Mouse (Mus musculus): ENCODE measurements at regions not wholly inside any gene's neighbourhood (a gene's known extent, or its start where the extent isn't known, plus 50 kb on each side); places are given as distances from the start of the nearest gene placed in this dataset.

- Histone ChIP-seq H3K36me3 (ENCODE audit: control insufficient read depth, insufficient read depth) (no peaks in the 10 kb centered on the region), H3K4me3 (ENCODE audit: insufficient read depth, poor library complexity, severe bottlenecking) (no peak overlapping the region), H3K27me3 (ENCODE audit: control insufficient read depth, insufficient read depth, insufficient read length) (no peaks in the 10 kb centered on the region), H3K79me2 (ENCODE audit: control insufficient read depth, insufficient read depth) (no peaks in the 10 kb centered on the region), H3K79me3 (ENCODE audit: low read depth) (no peaks in the 10 kb centered on the region), H3ac (ENCODE audit: control insufficient read depth, insufficient read length, low read depth) (no peak overlapping the region)
- no peak for TF ChIP-seq MYOD1 (IDR thresholded peaks at IDR 0.05; ENCODE audit: control insufficient read depth, insufficient read length, low read depth)
- TF ChIP-seq USF1 (IDR thresholded peaks at IDR 0.05; ENCODE audit: low read depth): no peak
- TF ChIP-seq CEBPB (IDR thresholded peaks at IDR 0.05; ENCODE audit: low read depth): no peak
- no peak for TF ChIP-seq CTCF (IDR thresholded peaks at IDR 0.05; ENCODE audit: control insufficient read depth, insufficient read depth, insufficient read length)
- no peak for TF ChIP-seq FOSL1 (IDR thresholded peaks at IDR 0.05; ENCODE audit: insufficient read depth, low read length, poor library complexity, severe bottlenecking)
- no peak for TF ChIP-seq MYOG (IDR thresholded peaks at IDR 0.05; ENCODE audit: control insufficient read depth, extremely low read depth, insufficient read length)
- TF ChIP-seq MAX (IDR thresholded peaks at IDR 0.05): no peak
Observed at GRCm38 (mm10) chr8:8114604-8115003, 546.4 kb downstream of the Efnb2 start.

DNA sequence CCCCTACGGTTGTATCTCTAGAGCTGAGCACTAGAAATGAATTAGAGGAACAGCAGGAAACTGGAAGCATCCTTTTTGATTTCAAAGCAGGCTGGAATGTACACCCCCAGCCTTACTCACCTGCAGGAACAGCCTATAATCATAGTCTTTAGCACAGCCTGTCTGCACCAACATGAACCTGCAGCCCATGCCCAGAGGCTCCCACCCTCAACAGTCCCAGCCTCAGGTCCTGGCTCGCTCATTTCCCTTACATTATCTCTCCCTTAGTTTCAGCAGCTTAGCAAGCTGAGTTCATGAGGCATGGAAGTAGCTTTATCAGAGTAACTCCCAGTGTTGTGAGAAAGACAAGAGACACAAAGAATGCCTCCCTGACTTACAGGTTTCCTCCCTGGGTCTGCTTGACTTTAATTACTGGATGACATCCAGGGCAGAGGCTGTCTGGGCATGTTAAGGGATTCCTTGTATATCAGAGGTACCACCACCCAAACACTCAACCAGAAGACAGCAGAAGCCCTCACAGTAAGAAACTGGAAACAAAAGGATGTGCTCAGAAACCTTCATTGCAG lies 551.2 kb downstream of the Efnb2 start:
- TF ChIP-seq MYOD1 (IDR thresholded peaks at IDR 0.05; ENCODE audit: control insufficient read depth, insufficient read length, low read depth): no peak
- no peak for TF ChIP-seq MAX (IDR thresholded peaks at IDR 0.05)
- no peak for TF ChIP-seq FOSL1 (IDR thresholded peaks at IDR 0.05; ENCODE audit: insufficient read depth, low read length, poor library complexity, severe bottlenecking)
- TF ChIP-seq CTCF (IDR thresholded peaks at IDR 0.05; ENCODE audit: control insufficient read depth, insufficient read depth, insufficient read length): no peak
- no peak for TF ChIP-seq USF1 (IDR thresholded peaks at IDR 0.05; ENCODE audit: low read depth)
- no peak for TF ChIP-seq CEBPB (IDR thresholded peaks at IDR 0.05; ENCODE audit: low read depth)
- TF ChIP-seq MYOG (IDR thresholded peaks at IDR 0.05; ENCODE audit: control insufficient read depth, extremely low read depth, insufficient read length): no peak
- Histone ChIP-seq H3K36me3 (ENCODE audit: control insufficient read depth, insufficient read depth) (no peaks in the 10 kb centered on the region), H3K27me3 (ENCODE audit: control insufficient read depth, insufficient read depth, insufficient read length) (no peaks in the 10 kb centered on the region), H3K79me3 (ENCODE audit: low read depth) (no peaks in the 10 kb centered on the region), H3K4me3 (ENCODE audit: insufficient read depth, poor library complexity, severe bottlenecking) (no peak overlapping the region), H3ac (ENCODE audit: control insufficient read depth, insufficient read length, low read depth) (no peak overlapping the region), H3K79me2 (ENCODE audit: control insufficient read depth, insufficient read depth) (no peaks in the 10 kb centered on the region)

DNA sequence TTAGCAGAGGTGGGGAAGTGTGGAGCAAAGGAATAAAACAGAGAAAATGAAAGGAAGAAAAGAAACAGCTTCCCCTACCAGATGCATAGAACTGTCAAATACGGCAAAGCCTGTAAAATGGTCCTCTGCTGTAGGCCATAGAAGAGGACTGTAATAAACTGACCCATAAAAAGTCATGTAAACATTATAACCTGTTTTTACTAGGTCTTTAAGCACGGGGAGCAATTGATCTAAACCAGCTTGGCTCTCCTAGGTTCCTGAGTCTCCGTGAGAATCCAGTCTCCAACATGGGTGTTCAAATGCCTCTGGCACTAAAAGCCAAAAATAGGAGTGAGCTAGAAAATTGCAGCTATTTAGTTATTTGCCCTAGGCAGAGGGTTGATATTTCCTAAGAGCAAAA lies 557.5 kb downstream of the Efnb2 start:
- Histone ChIP-seq H3K27me3 (ENCODE audit: control insufficient read depth, insufficient read depth, insufficient read length) (no peaks in the 10 kb centered on the region), H3K4me3 (ENCODE audit: insufficient read depth, poor library complexity, severe bottlenecking) (no peak overlapping the region), H3K36me3 (ENCODE audit: control insufficient read depth, insufficient read depth) (no peaks in the 10 kb centered on the region), H3ac (ENCODE audit: control insufficient read depth, insufficient read length, low read depth) (no peak overlapping the region), H3K79me3 (ENCODE audit: low read depth) (no peaks in the 10 kb centered on the region), H3K79me2 (ENCODE audit: control insufficient read depth, insufficient read depth) (no peaks in the 10 kb centered on the region)
- no peak for TF ChIP-seq CEBPB (IDR thresholded peaks at IDR 0.05; ENCODE audit: low read depth)
- TF ChIP-seq MYOG (IDR thresholded peaks at IDR 0.05; ENCODE audit: control insufficient read depth, extremely low read depth, insufficient read length): no peak
- TF ChIP-seq USF1 (IDR thresholded peaks at IDR 0.05; ENCODE audit: low read depth): no peak
- no peak for TF ChIP-seq FOSL1 (IDR thresholded peaks at IDR 0.05; ENCODE audit: insufficient read depth, low read length, poor library complexity, severe bottlenecking)
- TF ChIP-seq MAX (IDR thresholded peaks at IDR 0.05): no peak
- no peak for TF ChIP-seq MYOD1 (IDR thresholded peaks at IDR 0.05; ENCODE audit: control insufficient read depth, insufficient read length, low read depth)

GRCm38 (mm10) chr8:8102010-8102727 lies 558.9 kb downstream of the Efnb2 start:
- TF ChIP-seq MAX (IDR thresholded peaks at IDR 0.05): no peak
- no peak for TF ChIP-seq MYOD1 (IDR thresholded peaks at IDR 0.05; ENCODE audit: control insufficient read depth, insufficient read length, low read depth)
- TF ChIP-seq USF1 (IDR thresholded peaks at IDR 0.05; ENCODE audit: low read depth): no peak
- TF ChIP-seq CTCF (IDR thresholded peaks at IDR 0.05; ENCODE audit: control insufficient read depth, insufficient read depth, insufficient read length): no peak
- TF ChIP-seq FOSL1 (IDR thresholded peaks at IDR 0.05; ENCODE audit: insufficient read depth, low read length, poor library complexity, severe bottlenecking): no peak
- TF ChIP-seq MYOG (IDR thresholded peaks at IDR 0.05; ENCODE audit: control insufficient read depth, extremely low read depth, insufficient read length): no peak
- TF ChIP-seq CEBPB (IDR thresholded peaks at IDR 0.05; ENCODE audit: low read depth): no peak
- H3K79me3 ChIP-seq (ENCODE audit: low read depth): no peaks in the 10 kb centered on the region
- no peaks in the 10 kb centered on the region for H3K79me2 ChIP-seq (ENCODE audit: control insufficient read depth, insufficient read depth)
- H3K27me3 ChIP-seq (ENCODE audit: control insufficient read depth, insufficient read depth, insufficient read length): no peaks in the 10 kb centered on the region
- H3ac ChIP-seq (ENCODE audit: control insufficient read depth, insufficient read length, low read depth): no peak overlapping the region
- no peaks in the 10 kb centered on the region for H3K36me3 ChIP-seq (ENCODE audit: control insufficient read depth, insufficient read depth)
- no peak overlapping the region for H3K4me3 ChIP-seq (ENCODE audit: insufficient read depth, poor library complexity, severe bottlenecking)

DNA sequence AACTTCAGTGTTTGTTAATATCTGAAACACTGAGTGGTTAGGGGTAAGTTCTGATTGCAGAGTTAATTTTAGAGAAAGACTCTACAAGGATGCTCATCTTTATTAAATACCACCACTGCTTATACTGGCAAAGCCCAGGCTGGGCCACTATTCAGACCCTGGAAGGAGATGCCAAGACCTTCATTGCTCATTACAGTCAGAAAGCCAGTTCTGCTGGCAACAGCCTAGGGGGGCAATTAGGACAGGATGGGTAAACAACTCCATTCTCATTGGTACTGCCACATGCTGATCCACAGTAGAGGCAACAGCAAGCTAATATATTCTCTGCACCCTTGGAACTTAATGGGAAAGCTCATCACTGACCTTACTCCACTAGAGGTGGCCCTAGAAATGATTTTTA lies 568.5 kb downstream of the Efnb2 start:
- no peaks in the 10 kb centered on the region for H3K27me3 ChIP-seq (ENCODE audit: control insufficient read depth, insufficient read depth, insufficient read length)

More for the DNA sequence above, 568.5 kb downstream of the Efnb2 start:
- TF ChIP-seq FOSL1 (IDR thresholded peaks at IDR 0.05; ENCODE audit: insufficient read depth, low read length, poor library complexity, severe bottlenecking) (no peak), MYOG (IDR thresholded peaks at IDR 0.05; ENCODE audit: control insufficient read depth, extremely low read depth, insufficient read length) (no peak), MAX (IDR thresholded peaks at IDR 0.05) (no peak), CTCF (IDR thresholded peaks at IDR 0.05; ENCODE audit: control insufficient read depth, insufficient read depth, insufficient read length) (no peak), USF1 (IDR thresholded peaks at IDR 0.05; ENCODE audit: low read depth) (no peak), MYOD1 (IDR thresholded peaks at IDR 0.05; ENCODE audit: control insufficient read depth, insufficient read length, low read depth) (no peak), CEBPB (IDR thresholded peaks at IDR 0.05; ENCODE audit: low read depth) (no peak)
- no peaks in the 10 kb centered on the region for H3K36me3 ChIP-seq (ENCODE audit: control insufficient read depth, insufficient read depth)
- no peak overlapping the region for H3K4me3 ChIP-seq (ENCODE audit: insufficient read depth, poor library complexity, severe bottlenecking)
- no peak overlapping the region for H3ac ChIP-seq (ENCODE audit: control insufficient read depth, insufficient read length, low read depth)
- H3K79me3 ChIP-seq (ENCODE audit: low read depth): no peaks in the 10 kb centered on the region
- H3K79me2 ChIP-seq (ENCODE audit: control insufficient read depth, insufficient read depth): no peaks in the 10 kb centered on the region

Data from C2C12 (cell line).